Mouse (Mus musculus) neural tube, embryonic 14.5 days (tissue): ENCODE data around the gene Pip4k2a. TPM values are rescaled to one million over a fixed set of nuclear protein-coding genes. Genes with fewer than 3 reads are reported as not detected.

Experiments used
- ATAC-seq: fragments of 200-750 bp; cut with Nextera tagmentation; 2 replicates; pipeline ENCODE4 v1.8.0; 2017; ENCODE audit warnings: low read depth, mild to moderate bottlenecking, moderate TSS enrichment, moderate library complexity
- H3K27ac ChIP-seq: fragments of 300-500 bp; sonication (generic); 2 replicates; pipeline ENCODE4 v1.5.1; 2014; ENCODE audit warnings: low read depth, mild to moderate bottlenecking, control low read depth, low read length, moderate library complexity, mixed read lengths
- H3K27me3 ChIP-seq: fragments of 300-500 bp; sonication (generic); 2 replicates; pipeline ENCODE4 v1.6.1; 2014; ENCODE audit warnings: low read length; ENCODE audit not compliant: control insufficient read depth, insufficient read depth
- H3K36me3 ChIP-seq: fragments of 300-500 bp; sonication (generic); 2 replicates; pipeline ENCODE4 v1.6.1; 2014; ENCODE audit warnings: low read length, mixed read lengths; ENCODE audit not compliant: control insufficient read depth, insufficient read depth
- H3K4me1 ChIP-seq: fragments of 300-500 bp; sonication (generic); 2 replicates; pipeline ENCODE4 v1.6.1; 2014; ENCODE audit warnings: low read length; ENCODE audit not compliant: control insufficient read depth, insufficient read depth
- H3K4me2 ChIP-seq: fragments of 300-500 bp; sonication (generic); 2 replicates; pipeline ENCODE4 v1.6.1; 2014; ENCODE audit warnings: mild to moderate bottlenecking, low read depth, low read length, control low read depth
- H3K4me3 ChIP-seq: fragments of 300-500 bp; sonication (generic); 2 replicates; pipeline ENCODE4 v1.5.1; 2014; ENCODE audit warnings: low read depth, low read length, control low read depth, mixed read lengths
- H3K9ac ChIP-seq: fragments of 300-500 bp; sonication (generic); replicated peaks from 2 replicates; pipeline ENCODE4 v1.6.1; 2014; ENCODE audit warnings: low read depth, mild to moderate bottlenecking, control low read depth, low read length, mixed read lengths
- H3K9me3 ChIP-seq: fragments of 300-500 bp; sonication (generic); 2 replicates; pipeline ENCODE4 v1.6.1; 2016; ENCODE audit warnings: low read length; ENCODE audit not compliant: control insufficient read depth
- WGBS: fragments of 180-500 bp; shearing (Covaris S2); extraction: QIAGEN DNeasy Blood & Tissue Kit; methylation state at CpG from one replicate; pipeline ENCODE4 v1.1.7; 2014; 5-methylcytosine and 5-hydroxymethylcytosine counted together
- polyA plus RNA-seq: library from polyadenylated mRNA; unstranded; fragments of >200 nt; fragmentation: Nextera tagmentation; extraction: Ambion mirVana; gene quantifications from 2 replicates; pipeline ENCODE4 v1.2.1, GENCODE M21; 2014

Pip4k2a gene
- polyA plus RNA-seq, 1 experiment from 2014 or later = 12.5 TPM

DNA sequence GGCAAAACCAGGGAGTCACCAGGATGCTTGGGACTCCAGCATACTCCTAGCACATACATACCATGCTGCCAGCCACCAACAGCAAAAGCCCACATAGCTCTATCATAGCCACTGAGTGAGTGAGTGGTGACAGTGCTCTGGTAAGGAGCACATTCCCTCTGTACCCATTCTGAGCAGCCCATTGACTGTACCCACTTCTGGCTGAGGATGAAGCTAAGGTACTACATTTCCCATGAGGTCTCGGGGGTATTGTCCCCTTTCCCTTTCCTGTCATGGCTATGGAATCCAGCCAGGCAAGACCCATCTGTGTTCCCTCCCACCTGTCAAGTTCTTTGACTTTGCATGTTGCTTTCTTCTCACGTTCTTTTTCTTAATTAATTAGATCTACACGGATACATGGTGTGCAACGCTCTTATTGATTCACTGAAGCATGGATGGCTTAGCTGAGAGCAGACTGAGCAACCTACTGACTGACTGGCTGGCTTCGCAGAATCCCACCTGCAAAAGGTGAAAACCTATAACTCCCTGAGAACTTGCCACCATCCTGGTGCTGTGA, 149.8 kb downstream of the Pip4k2a start:
- no peak overlapping the region for H3K27ac ChIP-seq
- H3K9ac ChIP-seq = no peak overlapping the region
- H3K4me3 ChIP-seq = no peak overlapping the region
- H3K36me3 ChIP-seq = peaks cover 3% of the 10 kb centered on the region
- H3K27me3 ChIP-seq = no peaks in the 10 kb centered on the region
- no peak overlapping the region for H3K4me2 ChIP-seq
- ATAC-seq = no peak
- no peaks in the 10 kb centered on the region for H3K4me1 ChIP-seq
- WGBS = 76% methylated on average over 5 of the region's 5 CpGs
- H3K9me3 ChIP-seq = no peaks in the 10 kb centered on the region

GRCm38 (mm10) chr2:18842527-18842926, 155.4 kb downstream of the Pip4k2a start:
- ATAC-seq = no peak
- H3K4me1 ChIP-seq = no peaks in the 10 kb centered on the region
- H3K36me3 ChIP-seq = peaks cover 3% of the 10 kb centered on the region
- H3K4me2 ChIP-seq = no peak overlapping the region
- no peak overlapping the region for H3K27ac ChIP-seq
- WGBS = 91% methylated on average over 6 of the region's 6 CpGs
- H3K4me3 ChIP-seq = no peak overlapping the region
- no peaks in the 10 kb centered on the region for H3K9me3 ChIP-seq
- H3K9ac ChIP-seq = no peak overlapping the region
- H3K27me3 ChIP-seq = no peaks in the 10 kb centered on the region

DNA sequence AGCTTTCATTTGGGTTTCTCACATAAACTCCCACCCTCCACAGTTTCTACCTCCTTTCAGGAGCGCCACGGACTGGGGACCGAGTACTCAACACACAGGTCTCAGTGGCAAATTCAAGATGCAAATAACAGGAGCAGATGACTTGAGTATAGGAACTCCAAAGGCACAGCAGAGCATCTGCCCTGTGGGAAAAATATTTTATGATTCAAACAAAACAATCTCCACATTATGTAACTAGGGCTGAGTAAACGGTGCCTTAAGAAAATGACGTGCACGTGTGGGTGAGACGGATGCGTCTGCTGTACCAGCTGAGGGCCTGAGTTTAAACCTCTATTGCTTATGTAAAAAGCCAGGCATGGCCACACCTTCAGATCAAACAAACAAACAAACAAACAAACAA, 156.9 kb downstream of the Pip4k2a start:
- Histone ChIP-seq H3K4me3 (no peak overlapping the region), H3K4me2 (no peak overlapping the region), H3K9me3 (no peaks in the 10 kb centered on the region), H3K9ac (no peak overlapping the region), H3K36me3 (peaks cover 3% of the 10 kb centered on the region; the same call in 1 of the 2 replicates), H3K27ac (no peak overlapping the region), H3K27me3 (no peaks in the 10 kb centered on the region), H3K4me1 (no peaks in the 10 kb centered on the region)
- no peak for ATAC-seq
- 83% methylated on average over 8 of the region's 8 CpGs for WGBS

- Histone ChIP-seq H3K4me3 (no peak overlapping the region), H3K9me3 (no peaks in the 10 kb centered on the region), H3K36me3 (no peaks in the 10 kb centered on the region), H3K27ac (no peak overlapping the region), H3K4me2 (no peak overlapping the region), H3K9ac (no peak overlapping the region), H3K27me3 (no peaks in the 10 kb centered on the region), H3K4me1 (no peaks in the 10 kb centered on the region)
- ATAC-seq = no peak
- 85% methylated on average over 4 of the region's 4 CpGs for WGBS
Observed at GRCm38 (mm10) chr2:18839532-18839931, 158.4 kb downstream of the Pip4k2a start.

DNA sequence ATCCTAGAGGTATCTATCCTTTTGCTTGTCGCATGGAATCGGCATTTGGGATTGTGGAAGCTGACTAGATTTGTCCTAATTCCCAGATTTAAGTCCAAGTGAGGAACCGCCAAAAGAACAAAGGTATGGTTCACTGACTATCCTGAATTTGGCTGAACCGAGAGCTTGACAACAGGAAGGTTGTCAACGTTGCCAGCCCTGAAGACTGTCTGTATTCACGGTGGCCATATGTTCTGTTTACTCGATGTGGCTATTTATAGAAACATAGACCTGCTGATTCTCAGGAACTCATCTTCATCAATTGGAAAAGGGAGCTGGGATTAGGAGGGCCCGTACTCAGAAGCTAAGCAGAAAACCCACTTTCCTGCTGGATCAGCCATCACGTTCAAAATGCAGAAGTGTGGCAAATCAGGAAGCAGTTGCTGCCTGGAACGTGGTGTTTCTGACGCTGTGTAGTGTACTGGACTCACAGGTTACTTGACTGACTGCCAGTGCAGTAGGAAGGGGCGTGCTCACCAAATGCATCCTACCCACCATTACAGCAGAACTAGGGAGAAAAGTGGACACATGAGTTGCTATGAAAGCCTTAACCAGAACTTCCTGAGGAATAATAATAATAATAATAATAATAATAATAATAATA, 162.5 kb downstream of the Pip4k2a start:
- Histone ChIP-seq H3K4me1 (no peaks in the 10 kb centered on the region), H3K36me3 (no peaks in the 10 kb centered on the region), H3K9me3 (no peaks in the 10 kb centered on the region), H3K4me3 (no peak overlapping the region), H3K4me2 (no peak overlapping the region), H3K27ac (no peak overlapping the region), H3K9ac (no peak overlapping the region), H3K27me3 (no peaks in the 10 kb centered on the region)
- 94% methylated on average over 12 of the region's 12 CpGs for WGBS
- ATAC-seq = no peak

GRCm38 (mm10) chr2:18833024-18833590, 164.8 kb downstream of the Pip4k2a start:
- Histone ChIP-seq H3K9me3 (no peaks in the 10 kb centered on the region), H3K27ac (no peak overlapping the region), H3K4me1 (no peaks in the 10 kb centered on the region), H3K4me2 (no peak overlapping the region), H3K4me3 (no peak overlapping the region), H3K36me3 (no peaks in the 10 kb centered on the region), H3K27me3 (no peaks in the 10 kb centered on the region), H3K9ac (no peak overlapping the region)
- ATAC-seq = no peak
- 90% methylated on average over 9 of the region's 9 CpGs for WGBS

GRCm38 (mm10) chr2:18831031-18831774, 166.7 kb downstream of the Pip4k2a start:
- H3K4me1 ChIP-seq = no peaks in the 10 kb centered on the region
- ATAC-seq = no peak
- H3K27me3 ChIP-seq = no peaks in the 10 kb centered on the region
- no peaks in the 10 kb centered on the region for H3K36me3 ChIP-seq
- H3K27ac ChIP-seq = no peak overlapping the region
- no peak overlapping the region for H3K4me3 ChIP-seq
- H3K9me3 ChIP-seq = no peaks in the 10 kb centered on the region
- no peak overlapping the region for H3K4me2 ChIP-seq
- no peak overlapping the region for H3K9ac ChIP-seq
- 77% methylated on average over 6 of the region's 6 CpGs for WGBS

GRCm38 (mm10) chr2:18822711-18823110, 175.2 kb downstream of the Pip4k2a start:
- ATAC-seq = peak; percentile 52; the same call in 1 of the 2 replicates
- no peaks in the 10 kb centered on the region for H3K9me3 ChIP-seq
- H3K36me3 ChIP-seq = no peaks in the 10 kb centered on the region
- H3K4me2 ChIP-seq = no peak overlapping the region
- H3K9ac ChIP-seq = no peak overlapping the region
- 36% methylated on average over 9 of the region's 9 CpGs for WGBS
- no peaks in the 10 kb centered on the region for H3K27me3 ChIP-seq
- H3K4me3 ChIP-seq = no peak overlapping the region
- no peak overlapping the region for H3K27ac ChIP-seq
- peaks cover 9% of the 10 kb centered on the region for H3K4me1 ChIP-seq
